Mouse (Mus musculus) MEL (cell line): Measurements from ENCODE around the gene Trappc6a. TPM values are rescaled to one million over a fixed set of nuclear protein-coding genes. Genes with fewer than 3 reads are reported as not detected.

ENCODE experiments used
- DNase-seq: peaks from one replicate; pipeline ENCODE4 v3.0.0; 2011; ENCODE audit warnings: low read depth, low spot score
- H3K27ac ChIP-seq: 2 replicates; pipeline ENCODE4 v1.5.1; 2012; ENCODE audit warnings: low read depth, mild to moderate bottlenecking, control low read depth, low read length, moderate library complexity; ENCODE audit not compliant: control insufficient read depth
- H3K27me3 ChIP-seq, 2 experiments: fragments of 150-350 bp in 1 of 2; sonication (generic) in 1 of 2; 2 replicates each; pipeline ENCODE4 v1.6.1; 2012; ENCODE audit warnings: low read length in 2 of 2, mild to moderate bottlenecking in 2 of 2, improper control_type of control experiment in 1 of 2, moderate library complexity in 1 of 2; ENCODE audit not compliant: insufficient read depth in 2 of 2, control insufficient read depth in 1 of 2
- H3K36me3 ChIP-seq, 2 experiments: 2 replicates each; pipeline ENCODE4 v1.6.1; 2012 to 2014; ENCODE audit warnings: low read length in 2 of 2, improper control_type of control experiment in 1 of 2, inconsistent platforms in 1 of 2, mild to moderate bottlenecking in 1 of 2; ENCODE audit not compliant: insufficient read depth in 2 of 2, control insufficient read depth in 1 of 2
- H3K4me1 ChIP-seq, 2 experiments: fragments of 150-350 bp in 1 of 2; sonication (generic) in 1 of 2; 2 replicates each; pipeline ENCODE4 v1.6.1; 2012; ENCODE audit warnings: low read length in 2 of 2, improper control_type of control experiment in 1 of 2, mild to moderate bottlenecking in 1 of 2; ENCODE audit not compliant: insufficient read depth in 2 of 2, control insufficient read depth in 1 of 2
- H3K4me3 ChIP-seq, 2 experiments: fragments of 150-350 bp in 1 of 2; sonication (generic) in 1 of 2; 2 replicates each; pipeline ENCODE4 v1.5.1; 2012; ENCODE audit warnings: low read depth in 2 of 2, low read length in 2 of 2, mild to moderate bottlenecking in 2 of 2, moderate library complexity in 2 of 2, control low read depth in 1 of 2, improper control_type of control experiment in 1 of 2; ENCODE audit not compliant: control insufficient read depth in 1 of 2, insufficient read depth in 1 of 2
- H3K79me2 ChIP-seq: 2 replicates; pipeline ENCODE4 v1.6.1; 2012; ENCODE audit warnings: mild to moderate bottlenecking, low read length, moderate library complexity; ENCODE audit not compliant: control insufficient read depth, poor library complexity, insufficient read depth
- H3K9ac ChIP-seq: 2 replicates; pipeline ENCODE4 v1.6.1; 2012; ENCODE audit warnings: low read depth, mild to moderate bottlenecking, control low read depth, low read length, moderate library complexity; ENCODE audit not compliant: control insufficient read depth, poor library complexity, severe bottlenecking
- H3K9me3 ChIP-seq: fragments of 150-350 bp; sonication (generic); replicated peaks from 2 replicates; pipeline ENCODE4 v1.6.1; 2012; ENCODE audit warnings: mild to moderate bottlenecking, low read length, improper control_type of control experiment, moderate library complexity; ENCODE audit not compliant: insufficient read depth
- CTCF ChIP-seq, 3 experiments: IDR thresholded peaks in 2 of 3; conservative IDR thresholded peaks in 1 of 3; 2 replicates each; pipeline ENCODE4 v1.5.1; 2011 to 2012; ENCODE audit warnings: low read length in 3 of 3, low read depth in 2 of 3, mild to moderate bottlenecking in 2 of 3, improper control_type of control experiment in 1 of 3, inconsistent platforms in 1 of 3, mixed read lengths in 1 of 3, moderate library complexity in 1 of 3; ENCODE audit not compliant: control insufficient read depth in 1 of 3, insufficient read depth in 1 of 3, poor library complexity in 1 of 3, severe bottlenecking in 1 of 3
- E2F4 ChIP-seq: IDR thresholded peaks from 2 replicates; pipeline ENCODE4 v1.6.1; 2011; ENCODE audit warnings: low read depth, low read length, improper control_type of control experiment, borderline replicate concordance
- ELF1 ChIP-seq: IDR thresholded peaks from 2 replicates; pipeline ENCODE4 v1.6.1; 2014; ENCODE audit warnings: low read depth, mild to moderate bottlenecking, inconsistent platforms, low read length, improper control_type of control experiment, moderate library complexity
- ETS1 ChIP-seq: IDR thresholded peaks from 2 replicates; pipeline ENCODE4 v1.6.1; 2012; ENCODE audit warnings: low read depth, mild to moderate bottlenecking, inconsistent platforms, low read length, improper control_type of control experiment, moderate library complexity
- GABPA ChIP-seq: IDR thresholded peaks from 2 replicates; pipeline ENCODE4 v1.6.1; 2012; ENCODE audit warnings: low read depth, mild to moderate bottlenecking, inconsistent platforms, low read length, improper control_type of control experiment, moderate library complexity
- HCFC1 ChIP-seq: IDR thresholded peaks from 2 replicates; pipeline ENCODE4 v1.6.1; 2012; ENCODE audit warnings: low read depth, mild to moderate bottlenecking, inconsistent platforms, low read length, improper control_type of control experiment, moderate library complexity
- KAT2A ChIP-seq: conservative IDR thresholded peaks from 2 replicates; pipeline ENCODE4 v1.6.1; 2012; ENCODE audit warnings: low read depth, low read length, improper control_type of control experiment, inconsistent platforms
- MAFK ChIP-seq: IDR thresholded peaks from 2 replicates; pipeline ENCODE4 v1.6.1; 2011; ENCODE audit warnings: low read depth, mild to moderate bottlenecking, low read length, improper control_type of control experiment, borderline replicate concordance
- MAX ChIP-seq: IDR thresholded peaks from 2 replicates; pipeline ENCODE4 v1.6.1; 2011; ENCODE audit warnings: low read length, improper control_type of control experiment
- NRF1 ChIP-seq: IDR thresholded peaks from 2 replicates; pipeline ENCODE4 v1.6.1; 2014; ENCODE audit warnings: low read depth, mild to moderate bottlenecking, inconsistent platforms, low read length, improper control_type of control experiment, moderate library complexity; ENCODE audit not compliant: poor library complexity, insufficient read depth, severe bottlenecking
- POLR2A ChIP-seq, 2 experiments: IDR thresholded peaks; 2 replicates each; pipeline ENCODE4 v1.6.1; 2011 to 2012; ENCODE audit warnings: low read length in 2 of 2, mild to moderate bottlenecking in 2 of 2, control low read depth in 1 of 2, improper control_type of control experiment in 1 of 2, low read depth in 1 of 2, moderate library complexity in 1 of 2; ENCODE audit not compliant: control insufficient read depth in 1 of 2, insufficient read depth in 1 of 2, poor library complexity in 1 of 2
- POLR2AphosphoS2 ChIP-seq: IDR thresholded peaks from 2 replicates; pipeline ENCODE4 v1.6.1; 2011; ENCODE audit warnings: low read length, improper control_type of control experiment
- RAD21 ChIP-seq: IDR thresholded peaks from 2 replicates; pipeline ENCODE4 v1.6.1; 2011; ENCODE audit warnings: mild to moderate bottlenecking, low read depth, low read length, improper control_type of control experiment
- RCOR1 ChIP-seq: IDR thresholded peaks from 2 replicates; pipeline ENCODE4 v1.6.1; 2012; ENCODE audit warnings: low read depth, mild to moderate bottlenecking, inconsistent platforms, low read length, improper control_type of control experiment
- TAL1 ChIP-seq: IDR thresholded peaks from 2 replicates; pipeline ENCODE4 v1.6.1; 2012; ENCODE audit warnings: mild to moderate bottlenecking, inconsistent platforms, low read length, moderate library complexity, mixed read lengths
- TCF12 ChIP-seq: IDR thresholded peaks from 2 replicates; pipeline ENCODE4 v1.6.1; 2014; ENCODE audit warnings: low read depth, mild to moderate bottlenecking, inconsistent platforms, low read length, improper control_type of control experiment, moderate library complexity
- UBTF ChIP-seq: IDR thresholded peaks from 2 replicates; pipeline ENCODE4 v1.6.1; 2012; ENCODE audit warnings: low read depth, mild to moderate bottlenecking, inconsistent platforms, low read length, improper control_type of control experiment, moderate library complexity, borderline replicate concordance; ENCODE audit not compliant: insufficient read depth
- ZC3H11A ChIP-seq: IDR thresholded peaks from 2 replicates; pipeline ENCODE4 v1.6.1; 2012; ENCODE audit warnings: low read depth, mild to moderate bottlenecking, inconsistent platforms, low read length, improper control_type of control experiment
- polyA plus RNA-seq, 2 experiments: library from polyadenylated mRNA; stranded (reverse) in 1 of 2; unstranded in 1 of 2; fragments of >175 nt in 1 of 2; fragments of >200 nt in 1 of 2; gene quantifications; 2 replicates each; pipeline versions ENCODE4 v1.2.1 to v1.2.4; 2012; ENCODE audit warnings: low replicate concordance in 2 of 2, low read depth in 1 of 2; ENCODE audit not compliant: insufficient read length in 2 of 2, insufficient read depth in 1 of 2, missing spikeins in 1 of 2
- total RNA-seq: library from RNA; depleted of rRNA; stranded (reverse); fragments of 300-350 nt; gene quantifications from 2 replicates; pipeline ENCODE4 v1.2.3, GENCODE M21; 2012

The Trappc6a gene
- total and polyA plus RNA-seq, 3 experiments = 82.8 to 88.2 TPM; not detected in 1

GRCm38 (mm10) chr7:19473875-19474443 lies 34.2 kb upstream of the Trappc6a start:
- Histone ChIP-seq H3K36me3 (no peaks in the 10 kb centered on the region), H3K4me3 (no peak overlapping the region), H3K4me1 (no peaks in the 10 kb centered on the region; a peak in 1 of 4 replicates), H3K27me3 (no peaks in the 10 kb centered on the region), H3K79me2 (no peaks in the 10 kb centered on the region), H3K9me3 (no peaks in the 10 kb centered on the region), H3K9ac (no peak overlapping the region), H3K27ac (no peak overlapping the region)
- no peak for DNase-seq
- no peak for TF ChIP-seq ELF1
- TF ChIP-seq RCOR1 = no peak
- no peak for TF ChIP-seq ETS1
- TF ChIP-seq HCFC1 = no peak
- no peak for TF ChIP-seq POLR2A (IDR thresholded peaks at IDR 0.05; ENCODE audit: control insufficient read depth in 1 of 2, insufficient read depth in 1 of 2, low read depth in 1 of 2, low read length in 2 of 2, poor library complexity in 1 of 2)
- no peak for TF ChIP-seq TAL1
- no peak for TF ChIP-seq MAFK
- TF ChIP-seq MAX = no peak
- TF ChIP-seq GABPA = no peak
- TF ChIP-seq TCF12 = no peak
- TF ChIP-seq UBTF = no peak
- TF ChIP-seq ZC3H11A = no peak
- TF ChIP-seq KAT2A = no peak
- no peak for TF ChIP-seq E2F4

- Histone ChIP-seq H3K9ac (no peak overlapping the region), H3K27me3 (no peaks in the 10 kb centered on the region; a peak in 1 of 4 replicates), H3K79me2 (no peaks in the 10 kb centered on the region), H3K36me3 (no peaks in the 10 kb centered on the region), H3K27ac (no peak overlapping the region), H3K4me3 (no peak overlapping the region), H3K4me1 (no peaks in the 10 kb centered on the region; a peak in 1 of 4 replicates), H3K9me3 (no peaks in the 10 kb centered on the region)
- peak; percentile 11 for TF ChIP-seq RAD21
- TF ChIP-seq POLR2AphosphoS2 = no peak
- TF ChIP-seq POLR2A (IDR thresholded peaks at IDR 0.05; ENCODE audit: control insufficient read depth in 1 of 2, insufficient read depth in 1 of 2, low read depth in 1 of 2, low read length in 2 of 2, poor library complexity in 1 of 2) = no peak
- TF ChIP-seq NRF1 = no peak
- no peak for TF ChIP-seq TAL1
- peak in 1 of 3 experiments; percentile 8; a peak in 1 of 6 replicates for TF ChIP-seq CTCF (IDR thresholded peaks at IDR 0.05 in 2 of 3, conservative IDR thresholded peaks at IDR 0.05 in 1 of 3; ENCODE audit: control insufficient read depth in 1 of 3, insufficient read depth in 1 of 3, low read depth in 2 of 3, low read length in 3 of 3, poor library complexity in 1 of 3, severe bottlenecking in 1 of 3)
- DNase-seq = no peak
Observed at GRCm38 (mm10) chr7:19477084-19477483, 31.1 kb upstream of the Trappc6a start.
